In genomic region chr19:5492641-5493040, GRCm38 (mm10) we compare ENCODE assay signal across 19 mouse cellular contexts. TPM values are rescaled to one million over a fixed set of nuclear protein-coding genes. Genes with fewer than 3 reads are reported as not detected.
DNase-seq lines count a peak whose midpoint lies in the region; ATAC-seq and TF ChIP-seq lines count a peak whose summit lies in the region.
"Had no signal": no experiment of that assay in that cellular context is flagged by ENCODE, and none has a peak within 500 bp of the region (broad histone marks: within the 10 kb centered on the region; RNA-seq: fewer than 3 reads in every experiment).

No protein-coding gene starts in this region.

- no peaks in the 10 kb centered on the region for H3K9me3 ChIP-seq in heart, embryonic 13.5 days
- no peaks in the 10 kb centered on the region for H3K9me3 ChIP-seq in midbrain, embryonic 12.5 days
- no peaks in the 10 kb centered on the region for H3K9me3 ChIP-seq in midbrain, embryonic 16.5 days (replicated peaks; ENCODE audit: control insufficient read depth, low read length, poor library complexity, severe bottlenecking)
- H3K9me3 ChIP-seq in liver, postnatal 0 days (ENCODE audit: low read length), result no peaks in the 10 kb centered on the region
- H3K9me3 ChIP-seq: embryonic facial prominence, embryonic 12.5 days; limb, embryonic 10.5 days; megakaryocyte, embryonic 14.5 days had no signal

- H3K27ac ChIP-seq in heart, embryonic 13.5 days (replicated peaks), result no peak overlapping the region
- no peak overlapping the region for H3K27ac ChIP-seq in midbrain, embryonic 12.5 days (replicated peaks)
- no peak overlapping the region for H3K27ac ChIP-seq in midbrain, embryonic 16.5 days (ENCODE audit: low read length)
- H3K27ac ChIP-seq in embryonic fibroblast, embryonic 13.5 days (ENCODE audit: insufficient read depth, low read length), result no peak overlapping the region
- no peak overlapping the region for H3K27ac ChIP-seq in liver, postnatal 0 days (ENCODE audit: low read depth)
- H3K27ac ChIP-seq: embryonic facial prominence, embryonic 12.5 days; heart, adult 2 months; limb, embryonic 10.5 days; stomach, postnatal 0 days had no signal

- no peak for ATAC-seq in heart, embryonic 13.5 days (ENCODE audit: extremely low read depth, insufficient number of reproducible peaks, low FRiP score, low TSS enrichment)
- ATAC-seq in midbrain, embryonic 12.5 days (ENCODE audit: low FRiP score, low read depth), result no peak
- ATAC-seq in midbrain, embryonic 16.5 days, result no peak
- ATAC-seq in liver, postnatal 0 days, result no peak
- no peak for ATAC-seq in granulocyte monocyte progenitor cell, adult 5-6 weeks (replicated peaks; ENCODE audit: poor library complexity, severe bottlenecking)
- ATAC-seq: inflammation-experienced regulatory T-cells, adult 6 months; Patski had no signal

- WGBS in heart, embryonic 13.5 days, result 73% methylated on average over 4 of the region's 4 CpGs
- WGBS in midbrain, embryonic 12.5 days, result 85% methylated on average over 4 of the region's 4 CpGs
- 89% methylated on average over 4 of the region's 4 CpGs for WGBS in midbrain, embryonic 16.5 days
- WGBS in liver, postnatal 0 days (ENCODE audit: insufficient replicate concordance), result 83% methylated on average over 4 of the region's 4 CpGs

- no peak for TF ChIP-seq EP300 in liver, postnatal 0 days (IDR thresholded peaks at IDR 0.05; ENCODE audit: low read depth)

- DNase-seq in heart, adult 8-10 months (ENCODE audit: low spot score), result no peak
- DNase-seq in liver, postnatal 0 days, result no peak
- DNase-seq in layer of hippocampus, adult 9-11 months, result no peak
- DNase-seq: lung, adult 2 months; thymus, postnatal 4 days had no signal

- H3K9ac ChIP-seq in heart, embryonic 13.5 days, result peak overlapping the region; percentile 99; the same call in 1 of the 2 replicates
- H3K9ac ChIP-seq in midbrain, embryonic 12.5 days (replicated peaks), result no peak overlapping the region
- H3K9ac ChIP-seq in midbrain, embryonic 16.5 days (ENCODE audit: low read depth, low read length), result no peak overlapping the region
- H3K9ac ChIP-seq in liver, postnatal 0 days (replicated peaks), result 0 out of 2 replicates have a peak overlapping the region, but pooled peaks have one; percentile 8

- peaks cover 60% of the 10 kb centered on the region for H3K36me3 ChIP-seq in heart, embryonic 13.5 days
- H3K36me3 ChIP-seq in midbrain, embryonic 12.5 days, result peaks cover 53% of the 10 kb centered on the region
- H3K36me3 ChIP-seq in midbrain, embryonic 16.5 days (ENCODE audit: control insufficient read depth, insufficient read depth, low read length), result peaks cover 36% of the 10 kb centered on the region
- peaks cover 44% of the 10 kb centered on the region for H3K36me3 ChIP-seq in liver, postnatal 0 days (replicated peaks; ENCODE audit: insufficient read depth, low read length)

- H3K4me1 ChIP-seq in heart, embryonic 13.5 days, result peaks cover 29% of the 10 kb centered on the region
- peaks cover 22% of the 10 kb centered on the region for H3K4me1 ChIP-seq in midbrain, embryonic 12.5 days
- H3K4me1 ChIP-seq in midbrain, embryonic 16.5 days (ENCODE audit: control insufficient read depth, insufficient read depth, low read length), result peaks cover 25% of the 10 kb centered on the region
- no peaks in the 10 kb centered on the region for H3K4me1 ChIP-seq in embryonic fibroblast, embryonic 13.5 days (ENCODE audit: control insufficient read depth, insufficient read depth, low read length)
- H3K4me1 ChIP-seq in liver, postnatal 0 days (ENCODE audit: insufficient read depth), result peaks cover 20% of the 10 kb centered on the region

- peak overlapping the region; percentile 91 for H3K4me2 ChIP-seq in heart, embryonic 13.5 days
- peak overlapping the region; percentile 70 for H3K4me2 ChIP-seq in midbrain, embryonic 12.5 days (replicated peaks)
- H3K4me2 ChIP-seq in midbrain, embryonic 16.5 days (ENCODE audit: low read length), result no peak overlapping the region
- no peak overlapping the region for H3K4me2 ChIP-seq in liver, postnatal 0 days (ENCODE audit: low read depth, low read length)

- no peak for TF ChIP-seq POLR2A in embryonic fibroblast, embryonic 13.5 days (IDR thresholded peaks at IDR 0.05; ENCODE audit: low read depth, low read length)

- no peaks in the 10 kb centered on the region for H3K27me3 ChIP-seq in heart, embryonic 13.5 days (replicated peaks)
- no peaks in the 10 kb centered on the region for H3K27me3 ChIP-seq in midbrain, embryonic 12.5 days
- no peaks in the 10 kb centered on the region for H3K27me3 ChIP-seq in midbrain, embryonic 16.5 days (ENCODE audit: control insufficient read depth, insufficient read depth, low read depth, low read length)
- H3K27me3 ChIP-seq in liver, postnatal 0 days (ENCODE audit: insufficient read depth, low read length), result no peaks in the 10 kb centered on the region
- H3K27me3 ChIP-seq: CH12.LX; embryonic facial prominence, embryonic 12.5 days; megakaryocyte, embryonic 14.5 days; Patski had no signal

- H3K4me3 ChIP-seq in heart, embryonic 13.5 days, result peak overlapping the region; percentile 100; the same call in 1 of the 2 replicates
- H3K4me3 ChIP-seq in midbrain, embryonic 12.5 days, result 0 out of 2 replicates have a peak overlapping the region, but pooled peaks have one; percentile 3
- no peak overlapping the region for H3K4me3 ChIP-seq in midbrain, embryonic 16.5 days (ENCODE audit: low read depth, low read length)
- peak overlapping the region; percentile 72 for H3K4me3 ChIP-seq in embryonic fibroblast, embryonic 13.5 days (ENCODE audit: insufficient read depth, low read length)
- no peak overlapping the region for H3K4me3 ChIP-seq in liver, postnatal 0 days (ENCODE audit: low read depth, low read length)

- TF ChIP-seq CTCF in embryonic fibroblast, embryonic 13.5 days (IDR thresholded peaks at IDR 0.05; ENCODE audit: borderline replicate concordance, insufficient read depth, low read length), result no peak
- no peak for TF ChIP-seq CTCF in liver, postnatal 0 days (IDR thresholded peaks at IDR 0.05; ENCODE audit: low read depth)

RNA-seq across cellular contexts. Expression of gene Cfl1, which starts 2.4 kb away (rescaled TPM):
- polyA plus RNA-seq in heart, embryonic 13.5 days (2015; fragmentation: Nextera tagmentation; extraction: Ambion mirVana), result 1,825 and 1,925 TPM in 2 replicates
- total RNA-seq in heart, adult 8-10 months (2022), result 100 to 1,000 TPM; 142 to 201 (median 170) TPM
- 3,169 and 3,187 TPM in 2 replicates for polyA plus RNA-seq in midbrain, embryonic 12.5 days (2016; fragmentation: Nextera tagmentation; extraction: Ambion mirVana)
- 3,571 and 3,575 TPM in 2 replicates for polyA plus RNA-seq in midbrain, embryonic 16.5 days (2015; fragmentation: Nextera tagmentation; extraction: Ambion mirVana)
- polyA plus RNA-seq in embryonic fibroblast, embryonic 13.5 days (2011; ENCODE audit: insufficient read length, low read depth, missing spikeins), result 1,890 and 1,995 TPM in 2 replicates
- 841 and 843 TPM in 2 replicates for polyA plus RNA-seq in liver, postnatal 0 days (2015; fragmentation: Nextera tagmentation; extraction: Ambion mirVana)
- 1,243 and 1,245 TPM in 2 replicates for total RNA-seq in granulocyte monocyte progenitor cell, adult 5-6 weeks (2014; fragmentation: Nextera tagmentation)
- total RNA-seq in granulocyte monocyte progenitor cell, adult 5-6 weeks (2017), result 1,162 and 1,185 TPM in 2 replicates

RNA-seq across cellular contexts. Expression of gene Mus81, which starts 4.4 kb away (rescaled TPM):
- polyA plus RNA-seq in heart, embryonic 13.5 days (2015; fragmentation: Nextera tagmentation; extraction: Ambion mirVana), result 36.8 and 38.9 TPM in 2 replicates
- total RNA-seq in heart, adult 8-10 months (2022), result 10 to 100 TPM; 15.8 to 27.3 (median 21.9) TPM
- polyA plus RNA-seq in midbrain, embryonic 12.5 days (2016; fragmentation: Nextera tagmentation; extraction: Ambion mirVana), result 47.7 and 50.1 TPM in 2 replicates
- 51.1 and 53.6 TPM in 2 replicates for polyA plus RNA-seq in midbrain, embryonic 16.5 days (2015; fragmentation: Nextera tagmentation; extraction: Ambion mirVana)
- 21.8 and 27.1 TPM in 2 replicates for polyA plus RNA-seq in embryonic fibroblast, embryonic 13.5 days (2011; ENCODE audit: insufficient read length, low read depth, missing spikeins)
- 8.6 and 11.9 TPM in 2 replicates for polyA plus RNA-seq in liver, postnatal 0 days (2015; fragmentation: Nextera tagmentation; extraction: Ambion mirVana)
- total RNA-seq in granulocyte monocyte progenitor cell, adult 5-6 weeks (2014; fragmentation: Nextera tagmentation), result 23.9 and 39.7 TPM in 2 replicates
- 9.4 and 13.5 TPM in 2 replicates for total RNA-seq in granulocyte monocyte progenitor cell, adult 5-6 weeks (2017)

RNA-seq across cellular contexts. Expression of gene 1700020D05Rik, which starts 10.9 kb away (rescaled TPM):
- polyA plus RNA-seq in heart, embryonic 13.5 days (2015; fragmentation: Nextera tagmentation; extraction: Ambion mirVana), result not detected in 2 replicates
- total RNA-seq in heart, adult 8-10 months (2022), result 1 to 10 TPM in 1 of 4 experiments, under 1 TPM in 3; 0.52 to 1.4 (median 0.81) TPM
- polyA plus RNA-seq in midbrain, embryonic 12.5 days (2016; fragmentation: Nextera tagmentation; extraction: Ambion mirVana), result 0.22 TPM in 1 of 2 replicates, not detected in the other
- polyA plus RNA-seq in midbrain, embryonic 16.5 days (2015; fragmentation: Nextera tagmentation; extraction: Ambion mirVana), result not detected in 2 replicates
- polyA plus RNA-seq in embryonic fibroblast, embryonic 13.5 days (2011; ENCODE audit: insufficient read length, low read depth, missing spikeins), result 0.97 and 1.4 TPM in 2 replicates
- polyA plus RNA-seq in liver, postnatal 0 days (2015; fragmentation: Nextera tagmentation; extraction: Ambion mirVana), result not detected in 2 replicates
- 2.8 TPM in 1 of 2 replicates, not detected in the other for total RNA-seq in granulocyte monocyte progenitor cell, adult 5-6 weeks (2014; fragmentation: Nextera tagmentation)
- not detected in 2 replicates for total RNA-seq in granulocyte monocyte progenitor cell, adult 5-6 weeks (2017)
- polyA plus RNA-seq: forebrain, embryonic 11.5 days; limb, embryonic 10.5 days; stomach, postnatal 0 days had no signal

RNA-seq across cellular contexts. Expression of gene Snx32, which starts 17.7 kb away (rescaled TPM):
- 13.5 and 14.8 TPM in 2 replicates for polyA plus RNA-seq in heart, embryonic 13.5 days (2015; fragmentation: Nextera tagmentation; extraction: Ambion mirVana)
- 1 to 10 TPM; 3.7 to 6.5 (median 6.0) TPM for total RNA-seq in heart, adult 8-10 months (2022)
- 35.9 and 36.0 TPM in 2 replicates for polyA plus RNA-seq in midbrain, embryonic 12.5 days (2016; fragmentation: Nextera tagmentation; extraction: Ambion mirVana)
- polyA plus RNA-seq in midbrain, embryonic 16.5 days (2015; fragmentation: Nextera tagmentation; extraction: Ambion mirVana), result 112 and 116 TPM in 2 replicates
- polyA plus RNA-seq in embryonic fibroblast, embryonic 13.5 days (2011; ENCODE audit: insufficient read length, low read depth, missing spikeins), result 8.7 and 18.4 TPM in 2 replicates
- polyA plus RNA-seq in liver, postnatal 0 days (2015; fragmentation: Nextera tagmentation; extraction: Ambion mirVana), result 2.6 and 3.0 TPM in 2 replicates
- 4.9 and 5.7 TPM in 2 replicates for total RNA-seq in granulocyte monocyte progenitor cell, adult 5-6 weeks (2014; fragmentation: Nextera tagmentation)
- 1.1 and 1.7 TPM in 2 replicates for total RNA-seq in granulocyte monocyte progenitor cell, adult 5-6 weeks (2017)

RNA-seq across cellular contexts. Expression of gene Efemp2, which starts 18.9 kb away (rescaled TPM):
- 74.0 and 80.7 TPM in 2 replicates for polyA plus RNA-seq in heart, embryonic 13.5 days (2015; fragmentation: Nextera tagmentation; extraction: Ambion mirVana)
- 10 to 100 TPM in 2 of 4 experiments, 1 to 10 TPM in 2; 6.5 to 11.2 (median 9.5) TPM for total RNA-seq in heart, adult 8-10 months (2022)
- 57.9 and 68.9 TPM in 2 replicates for polyA plus RNA-seq in midbrain, embryonic 12.5 days (2016; fragmentation: Nextera tagmentation; extraction: Ambion mirVana)
- polyA plus RNA-seq in midbrain, embryonic 16.5 days (2015; fragmentation: Nextera tagmentation; extraction: Ambion mirVana), result 34.1 and 35.3 TPM in 2 replicates
- 368 and 420 TPM in 2 replicates for polyA plus RNA-seq in embryonic fibroblast, embryonic 13.5 days (2011; ENCODE audit: insufficient read length, low read depth, missing spikeins)
- 8.1 and 9.2 TPM in 2 replicates for polyA plus RNA-seq in liver, postnatal 0 days (2015; fragmentation: Nextera tagmentation; extraction: Ambion mirVana)
- not detected in 2 replicates for total RNA-seq in granulocyte monocyte progenitor cell, adult 5-6 weeks (2014; fragmentation: Nextera tagmentation)
- total RNA-seq in granulocyte monocyte progenitor cell, adult 5-6 weeks (2017), result 1.6 TPM in 1 of 2 replicates, not detected in the other

Comparison
In these comparisons a context has a peak if more than half of its experiments do, and no peak if none do; other contexts are left out.
1. H3K4me2 ChIP-seq: peak in heart, embryonic 13.5 days (single experiment) and midbrain, embryonic 12.5 days (single experiment); none in midbrain, embryonic 16.5 days (single experiment) and liver, postnatal 0 days (single experiment).
2. H3K4me3 ChIP-seq: peak in heart, embryonic 13.5 days (single experiment), midbrain, embryonic 12.5 days (single experiment) and embryonic fibroblast, embryonic 13.5 days (single experiment); none in midbrain, embryonic 16.5 days (single experiment) and liver, postnatal 0 days (single experiment).
3. H3K9ac ChIP-seq: peak in heart, embryonic 13.5 days (single experiment) and liver, postnatal 0 days (single experiment); none in midbrain, embryonic 12.5 days (single experiment) and midbrain, embryonic 16.5 days (single experiment).